Mouse (Mus musculus): ENCODE measurements around the gene Tchhl1. TPM values are rescaled to one million over a fixed set of nuclear protein-coding genes. Genes with fewer than 3 reads are reported as not detected.

The Tchhl1 gene
- polyA plus RNA-seq, 1 experiment from 2014 or later, result not detected

DNA sequence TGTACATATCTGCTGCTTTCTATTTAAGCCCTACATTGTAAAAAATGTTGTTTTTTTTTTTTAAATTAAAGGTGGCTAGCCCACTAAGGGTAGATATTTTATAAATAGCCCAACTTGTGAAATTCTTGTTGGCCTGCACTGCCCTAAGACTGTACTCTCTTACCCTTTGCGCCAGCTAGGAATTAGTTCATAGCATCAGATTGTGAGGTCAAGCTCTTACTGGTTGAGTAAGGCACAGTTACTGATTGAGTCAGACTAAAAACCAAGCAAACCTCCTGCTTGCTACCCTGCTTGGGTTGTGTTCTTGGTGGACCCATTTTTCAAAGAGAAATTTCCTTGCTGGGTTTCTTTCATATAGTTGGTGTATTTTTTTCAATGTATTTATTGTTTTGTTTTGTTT, 43.2 kb downstream of the Tchhl1 start:
- Histone ChIP-seq H3K36me3 (ENCODE audit: control insufficient read depth, insufficient read depth, low read length) (no peaks in the 10 kb centered on the region), H3K9me3 (ENCODE audit: control insufficient read depth, low read length) (no peaks in the 10 kb centered on the region), H3K27me3 (ENCODE audit: control insufficient read depth, insufficient read depth, low read length) (no peaks in the 10 kb centered on the region), H3K9ac (ENCODE audit: low read length) (no peak overlapping the region), H3K4me2 (no peak overlapping the region), H3K27ac (ENCODE audit: low read depth, low read length) (no peak overlapping the region), H3K4me3 (ENCODE audit: low read depth, low read length) (no peak overlapping the region), H3K4me1 (ENCODE audit: control insufficient read depth, insufficient read depth, low read length) (no peaks in the 10 kb centered on the region)
- DNase-seq (ENCODE audit: low spot score, missing footprints) (no peak), ATAC-seq (ENCODE audit: low FRiP score) (no peak)
- WGBS, result 90% methylated on average over 1 of the region's 1 CpGs

DNA sequence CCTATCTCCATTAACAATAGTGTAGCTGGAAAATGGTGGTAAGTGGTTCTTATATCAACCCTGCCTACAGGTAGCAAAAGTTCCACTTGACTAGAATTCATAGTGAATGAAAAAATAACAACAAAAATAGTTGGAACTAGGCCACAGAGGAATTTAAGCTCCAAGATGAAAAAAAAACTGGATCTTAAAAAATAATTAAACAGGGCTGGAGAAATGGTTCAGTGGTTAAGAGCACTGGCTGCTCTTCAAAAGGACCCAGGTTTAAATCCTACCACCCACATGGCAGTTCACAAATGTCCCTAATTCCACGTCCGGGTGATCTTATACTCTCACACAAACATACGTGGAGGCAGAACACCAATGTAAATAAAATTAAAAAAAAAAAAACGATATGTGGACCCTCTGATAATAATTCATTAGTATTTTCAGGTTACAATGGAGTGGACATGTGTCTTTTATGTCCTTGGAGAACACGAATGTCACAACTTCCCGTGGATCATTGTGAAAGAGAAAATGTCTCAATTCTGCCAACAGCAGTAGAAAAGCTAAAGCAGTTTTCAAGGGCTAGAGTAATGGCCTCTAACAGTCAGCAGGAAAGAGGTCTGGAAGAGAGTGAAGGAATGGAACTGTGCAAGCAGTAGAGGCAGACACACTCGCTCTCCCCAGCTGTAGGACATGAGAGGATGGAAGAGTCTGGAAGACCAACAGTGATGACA, 44.0 kb downstream of the Tchhl1 start:
- no peaks in the 10 kb centered on the region for H3K9me3 ChIP-seq (ENCODE audit: control insufficient read depth, low read length)
- H3K9ac ChIP-seq (ENCODE audit: low read length), result no peak overlapping the region
- 77% methylated on average over 7 of the region's 7 CpGs for WGBS
- no peak for ATAC-seq (ENCODE audit: low FRiP score)
- H3K4me1 ChIP-seq (ENCODE audit: control insufficient read depth, insufficient read depth, low read length), result no peaks in the 10 kb centered on the region
- no peak overlapping the region for H3K27ac ChIP-seq (ENCODE audit: low read depth, low read length)
- DNase-seq (ENCODE audit: low spot score, missing footprints), result no peak
- H3K4me3 ChIP-seq (ENCODE audit: low read depth, low read length), result no peak overlapping the region
- H3K27me3 ChIP-seq (ENCODE audit: control insufficient read depth, insufficient read depth, low read length), result no peaks in the 10 kb centered on the region
- no peaks in the 10 kb centered on the region for H3K36me3 ChIP-seq (ENCODE audit: control insufficient read depth, insufficient read depth, low read length)
- H3K4me2 ChIP-seq, result no peak overlapping the region

DNA sequence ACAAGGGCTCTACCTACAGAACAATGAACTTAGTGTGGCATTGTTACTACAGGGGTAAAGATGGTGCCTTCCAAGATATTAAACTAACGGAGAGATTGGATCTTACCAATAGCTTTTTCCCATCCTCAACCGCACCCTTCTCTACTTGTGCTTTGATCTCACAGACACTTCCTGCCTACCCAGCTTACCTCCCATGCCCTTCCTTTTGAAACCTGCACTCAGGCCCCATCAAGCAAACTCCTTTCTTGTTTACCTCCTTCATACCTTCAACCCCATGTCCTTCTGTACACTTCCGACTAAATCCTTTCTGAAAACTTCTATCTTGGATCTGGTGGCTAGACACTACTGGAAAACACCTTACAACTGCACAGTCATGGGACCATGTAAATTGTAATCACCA, 46.1 kb downstream of the Tchhl1 start:
- H3K9ac ChIP-seq (ENCODE audit: low read length), result no peak overlapping the region
- WGBS, result 93% methylated on average over 3 of the region's 3 CpGs
- no peaks in the 10 kb centered on the region for H3K36me3 ChIP-seq (ENCODE audit: control insufficient read depth, insufficient read depth, low read length)
- DNase-seq (ENCODE audit: low spot score, missing footprints), result no peak
- H3K27ac ChIP-seq (ENCODE audit: low read depth, low read length), result no peak overlapping the region
- H3K4me2 ChIP-seq, result no peak overlapping the region
- H3K4me3 ChIP-seq (ENCODE audit: low read depth, low read length), result no peak overlapping the region
- no peak for ATAC-seq (ENCODE audit: low FRiP score)
- no peaks in the 10 kb centered on the region for H3K4me1 ChIP-seq (ENCODE audit: control insufficient read depth, insufficient read depth, low read length)
- H3K9me3 ChIP-seq (ENCODE audit: control insufficient read depth, low read length), result no peaks in the 10 kb centered on the region
- H3K27me3 ChIP-seq (ENCODE audit: control insufficient read depth, insufficient read depth, low read length), result no peaks in the 10 kb centered on the region

DNA sequence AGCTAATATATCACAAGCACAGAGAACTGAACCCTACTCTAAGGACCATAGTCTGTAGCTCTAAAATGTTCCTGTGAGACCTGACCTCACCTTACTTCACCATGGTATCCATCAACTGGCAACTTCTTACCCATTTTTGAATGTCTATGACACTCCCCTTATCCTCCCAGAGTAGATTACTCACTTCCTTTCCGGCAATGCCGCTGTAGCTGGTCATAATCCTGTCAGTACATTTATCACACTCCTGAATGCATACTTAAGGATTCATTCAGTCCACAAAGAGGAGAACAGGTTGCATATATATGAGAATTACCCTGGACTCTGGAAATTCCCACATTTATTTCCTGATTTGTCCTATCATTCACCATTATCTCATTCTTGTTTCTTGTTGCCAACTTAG, 48.8 kb downstream of the Tchhl1 start:
- DNase-seq (ENCODE audit: low spot score, missing footprints), result no peak
- Histone ChIP-seq H3K9ac (ENCODE audit: low read length) (no peak overlapping the region), H3K4me3 (ENCODE audit: low read depth, low read length) (no peak overlapping the region), H3K4me1 (ENCODE audit: control insufficient read depth, insufficient read depth, low read length) (no peaks in the 10 kb centered on the region), H3K36me3 (ENCODE audit: control insufficient read depth, insufficient read depth, low read length) (no peaks in the 10 kb centered on the region), H3K27ac (ENCODE audit: low read depth, low read length) (no peak overlapping the region), H3K27me3 (ENCODE audit: control insufficient read depth, insufficient read depth, low read length) (no peaks in the 10 kb centered on the region), H3K4me2 (no peak overlapping the region), H3K9me3 (ENCODE audit: control insufficient read depth, low read length) (no peaks in the 10 kb centered on the region)
- 94% methylated on average over 2 of the region's 2 CpGs for WGBS
- no peak for ATAC-seq (ENCODE audit: low FRiP score)

DNA sequence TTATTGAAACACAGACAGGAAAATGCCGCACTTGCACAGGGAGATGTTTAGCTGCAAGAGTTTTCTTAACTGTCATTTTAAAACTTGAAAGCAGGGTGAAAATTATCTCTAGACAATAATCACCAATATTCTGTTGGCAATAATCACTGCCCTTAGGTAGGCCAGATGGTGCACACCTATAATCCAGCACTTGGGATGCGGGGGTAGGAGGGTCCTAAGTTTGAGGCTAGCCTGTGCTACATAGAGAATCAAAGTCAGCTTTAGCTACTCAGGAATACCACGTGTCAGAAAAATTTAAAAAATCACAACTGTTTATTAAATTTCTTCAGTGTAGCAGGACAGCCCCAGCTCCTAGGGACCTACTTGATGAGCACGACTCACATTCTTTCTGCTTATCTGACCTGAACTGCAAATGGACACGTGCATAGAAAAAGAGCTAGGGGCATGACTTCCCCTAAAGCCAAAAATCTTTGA, 51.3 kb downstream of the Tchhl1 start:
- no peak overlapping the region for H3K27ac ChIP-seq (ENCODE audit: low read depth, low read length)
- H3K4me3 ChIP-seq (ENCODE audit: low read depth, low read length), result no peak overlapping the region; the same call in 1 of the 2 replicates
- no peaks in the 10 kb centered on the region for H3K36me3 ChIP-seq (ENCODE audit: control insufficient read depth, insufficient read depth, low read length)
- no peaks in the 10 kb centered on the region for H3K27me3 ChIP-seq (ENCODE audit: control insufficient read depth, insufficient read depth, low read length)
- no peaks in the 10 kb centered on the region for H3K4me1 ChIP-seq (ENCODE audit: control insufficient read depth, insufficient read depth, low read length)
- H3K9me3 ChIP-seq (ENCODE audit: control insufficient read depth, low read length), result no peaks in the 10 kb centered on the region
- no peak overlapping the region for H3K9ac ChIP-seq (ENCODE audit: low read length)
- ATAC-seq (ENCODE audit: low FRiP score), result peak; percentile 50
- no peak for DNase-seq (ENCODE audit: low spot score, missing footprints)
- 54% methylated on average over 5 of the region's 5 CpGs for WGBS
- peak overlapping the region; percentile 72 for H3K4me2 ChIP-seq

DNA sequence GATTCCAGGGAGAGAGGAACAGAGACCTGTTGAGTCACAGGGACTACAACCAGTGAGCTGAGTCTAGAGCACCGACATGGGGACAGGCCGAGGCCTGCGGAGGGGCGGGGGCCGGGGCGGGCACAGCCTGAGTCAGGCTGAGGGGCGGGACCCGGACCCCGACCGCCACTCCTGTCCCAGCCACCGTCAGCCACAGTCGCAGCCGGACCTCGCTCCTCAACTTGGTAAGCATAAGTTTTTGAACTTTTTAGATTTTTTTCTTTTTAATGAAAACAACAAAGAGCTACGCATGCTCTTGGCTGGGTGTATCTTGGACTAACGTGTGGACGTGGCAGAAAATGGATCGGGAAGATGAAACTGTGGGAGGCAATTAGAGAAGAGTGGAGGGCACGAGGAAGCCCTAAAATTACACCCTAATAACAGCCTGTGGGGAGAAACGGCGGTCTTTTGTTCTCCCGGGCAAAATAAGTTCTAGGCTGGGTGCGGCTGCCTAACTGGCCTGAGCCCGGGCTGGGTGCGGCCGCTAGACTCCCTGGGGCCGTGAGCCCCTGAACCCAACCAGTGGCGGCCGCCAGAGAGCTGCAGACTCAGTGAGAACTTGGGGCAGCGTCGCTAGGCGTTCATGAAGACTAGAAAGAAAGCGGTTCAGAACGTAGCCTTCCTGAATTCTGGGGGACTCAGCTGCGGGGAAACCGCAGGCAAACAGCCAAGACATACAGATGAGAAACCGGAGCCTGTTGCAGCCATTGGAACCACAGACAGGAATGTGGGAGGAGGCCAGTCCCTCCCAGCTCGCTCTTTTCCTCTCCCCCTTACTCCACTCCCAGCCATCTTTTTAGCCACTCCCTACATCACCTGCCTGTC, 52.0 kb downstream of the Tchhl1 start, which contains the start of gene S100a11:
TSS of gene S100a11 (plus strand) at position 159 of the 864 bp plus-strand sequence.
- Histone ChIP-seq H3K4me3 (ENCODE audit: low read depth, low read length) (peak within 1 kb of the TSS; percentile 48), H3K4me1 (ENCODE audit: control insufficient read depth, insufficient read depth, low read length) (no peaks in the 10 kb centered on the region), H3K36me3 (ENCODE audit: control insufficient read depth, insufficient read depth, low read length) (no peaks in the 10 kb centered on the region), H3K27ac (ENCODE audit: low read depth, low read length) (no peak within 1 kb of the TSS), H3K4me2 (peak within 1 kb of the TSS; percentile 72), H3K9ac (ENCODE audit: low read length) (peak within 1 kb of the TSS; percentile 68), H3K27me3 (ENCODE audit: control insufficient read depth, insufficient read depth, low read length) (no peaks in the 10 kb centered on the region), H3K9me3 (ENCODE audit: control insufficient read depth, low read length) (no peaks in the 10 kb centered on the region)
- WGBS, result under 1% methylated on average over 38 of the region's 38 CpGs
- DNase-seq (ENCODE audit: low spot score, missing footprints) (peak; percentile 94), ATAC-seq (ENCODE audit: low FRiP score) (peak; percentile 95)

Small RNA genes within 50 kb of the gene (microRNA-seq; reads per million reads assigned to microRNA genes)
- gene Gm22752, result not detected

Other genes with a start within 250 kb of the Tchhl1 start
- not detected in 2 replicates for gene Flg, start 195.2 kb upstream of the Tchhl1 start, polyA plus RNA-seq (2014; fragmentation: Nextera tagmentation; extraction: Ambion mirVana)
- gene Hrnr, start 149.0 kb upstream of the Tchhl1 start, polyA plus RNA-seq (2014; fragmentation: Nextera tagmentation; extraction: Ambion mirVana), result not detected in 2 replicates
- gene Rptn, start 75.1 kb upstream of the Tchhl1 start, polyA plus RNA-seq (2014; fragmentation: Nextera tagmentation; extraction: Ambion mirVana), result not detected in 2 replicates
- 0.44 and 1.1 TPM in 2 replicates for gene Tchh, start 26.4 kb upstream of the Tchhl1 start, polyA plus RNA-seq (2014; fragmentation: Nextera tagmentation; extraction: Ambion mirVana)
- 351 and 358 TPM in 2 replicates for gene S100a11, start 51.7 kb downstream of the Tchhl1 start, polyA plus RNA-seq (2014; fragmentation: Nextera tagmentation; extraction: Ambion mirVana)
- 181 and 187 TPM in 2 replicates for gene S100a10, start 86.3 kb downstream of the Tchhl1 start, polyA plus RNA-seq (2014; fragmentation: Nextera tagmentation; extraction: Ambion mirVana)
- not detected in 2 replicates for gene Tdpoz2, start 183.9 kb downstream of the Tchhl1 start, polyA plus RNA-seq (2014; fragmentation: Nextera tagmentation; extraction: Ambion mirVana)
- gene Tdpoz1, start 207.6 kb downstream of the Tchhl1 start, polyA plus RNA-seq (2014; fragmentation: Nextera tagmentation; extraction: Ambion mirVana), result not detected in 2 replicates
- not detected in 2 replicates for gene Gm37596, start 224.3 kb downstream of the Tchhl1 start, polyA plus RNA-seq (2014; fragmentation: Nextera tagmentation; extraction: Ambion mirVana)

Measured in midbrain, embryonic 11.5 days (tissue).